Mouse (Mus musculus) heart, embryonic 15.5 days (tissue): ENCODE results near the gene Scn8a. TPM values are rescaled to one million over a fixed set of nuclear protein-coding genes. Genes with fewer than 3 reads are reported as not detected.

Experiments used
- ATAC-seq: fragments of 200-750 bp; cut with Nextera tagmentation; replicated peaks from 2 replicates; pipeline ENCODE4 v1.8.0; 2017; ENCODE audit warnings: low read depth, moderate TSS enrichment; ENCODE audit not compliant: insufficient number of reproducible peaks, insufficient read depth, low FRiP score
- H3K27ac ChIP-seq: fragments of 300-500 bp; sonication (generic); 2 replicates; pipeline ENCODE4 v1.5.1; 2015; ENCODE audit warnings: mild to moderate bottlenecking, inconsistent platforms
- H3K27me3 ChIP-seq: fragments of 300-500 bp; sonication (generic); 2 replicates; pipeline ENCODE4 v1.6.1; 2015; ENCODE audit warnings: inconsistent platforms
- H3K36me3 ChIP-seq: fragments of 300-500 bp; sonication (generic); 2 replicates; pipeline ENCODE4 v1.6.1; 2015; ENCODE audit warnings: mild to moderate bottlenecking, inconsistent platforms
- H3K4me1 ChIP-seq: fragments of 300-500 bp; sonication (generic); replicated peaks from 2 replicates; pipeline ENCODE4 v1.6.1; 2015; ENCODE audit warnings: inconsistent platforms
- H3K4me2 ChIP-seq: fragments of 300-500 bp; sonication (generic); 2 replicates; pipeline ENCODE4 v1.6.1; 2015; ENCODE audit warnings: inconsistent platforms, mild to moderate bottlenecking, moderate library complexity
- H3K4me3 ChIP-seq: fragments of 300-500 bp; sonication (generic); 2 replicates; pipeline ENCODE4 v1.5.1; 2015; ENCODE audit warnings: mild to moderate bottlenecking, inconsistent platforms
- H3K9ac ChIP-seq: fragments of 300-500 bp; sonication (generic); 2 replicates; pipeline ENCODE4 v1.6.1; 2015; ENCODE audit warnings: mild to moderate bottlenecking, inconsistent platforms
- H3K9me3 ChIP-seq: fragments of 300-500 bp; sonication (generic); replicated peaks from 2 replicates; pipeline ENCODE4 v1.6.1; 2016; ENCODE audit warnings: inconsistent platforms
- WGBS: fragments of 180-500 bp; shearing (Covaris S2); methylation state at CpG from one replicate; pipeline ENCODE4 v1.1.7; 2015; ENCODE audit warnings: mixed read lengths; 5-methylcytosine and 5-hydroxymethylcytosine counted together
- polyA plus RNA-seq: library from polyadenylated mRNA; unstranded; fragments of >200 nt; fragmentation: Nextera tagmentation; extraction: Ambion mirVana; gene quantifications from 2 replicates; pipeline ENCODE4 v1.2.1, GENCODE M21; 2015

The Scn8a gene
- polyA plus RNA-seq, 1 experiment from 2014 or later = 0.28 TPM

DNA sequence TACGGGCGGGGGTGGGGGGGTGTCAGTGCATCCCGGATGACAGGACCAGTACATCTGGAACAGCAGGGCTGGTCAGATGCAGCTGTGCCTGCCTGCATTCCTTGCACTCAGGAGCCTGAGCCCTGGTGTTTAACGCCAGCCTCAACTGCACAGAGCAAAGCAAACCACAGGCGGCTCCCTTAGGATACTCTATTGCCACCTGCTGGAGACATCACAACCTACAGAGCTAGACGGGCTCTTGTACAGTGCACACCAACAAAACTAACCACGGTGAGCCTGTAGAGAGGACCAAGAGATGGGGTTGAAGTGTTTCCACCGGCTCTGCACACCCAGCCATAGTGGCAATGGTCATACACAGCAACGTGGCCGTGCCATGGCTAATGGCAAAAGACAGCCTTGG, 186.6 kb downstream of the Scn8a start:
- peaks cover 15% of the 10 kb centered on the region for H3K4me1 ChIP-seq
- peaks cover 64% of the 10 kb centered on the region for H3K27me3 ChIP-seq

DNA sequence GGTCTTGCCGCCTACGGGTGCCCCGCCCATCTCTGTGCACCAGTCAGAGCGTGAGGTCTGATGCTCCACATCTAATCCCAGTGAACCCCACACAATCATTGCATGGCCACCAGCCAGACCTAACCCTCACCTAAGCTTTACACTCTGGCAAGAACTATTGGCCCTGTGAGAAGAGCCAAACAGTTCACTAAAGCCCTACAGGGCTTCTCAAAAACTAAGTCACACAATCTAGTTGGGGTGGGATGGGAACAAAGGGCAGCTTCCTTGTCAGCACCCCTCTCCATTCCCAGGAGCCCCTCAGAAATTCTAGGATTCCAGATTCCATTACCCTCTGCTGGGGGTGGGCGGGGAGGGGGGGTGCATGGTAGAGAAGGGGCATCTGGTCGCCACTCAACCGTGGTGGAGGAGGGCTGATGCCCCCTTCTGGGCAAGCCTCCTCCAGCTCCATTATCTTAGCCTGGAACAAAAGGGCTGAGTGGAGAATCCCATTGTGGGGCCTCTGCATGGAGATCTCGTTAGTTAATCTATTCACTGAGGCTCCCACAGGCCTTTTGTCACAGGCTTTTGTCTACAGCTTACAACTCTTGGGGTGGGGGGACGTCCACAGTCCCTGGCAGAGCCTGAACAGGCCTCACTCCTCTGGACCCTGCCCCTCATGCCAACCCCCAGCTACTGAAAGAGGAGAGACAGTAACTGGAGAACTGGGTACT, 190.1 kb downstream of the Scn8a start:
- Histone ChIP-seq H3K27ac (no peak overlapping the region), H3K9ac (no peak overlapping the region), H3K27me3 (peaks cover 29% of the 10 kb centered on the region), H3K4me2 (no peak overlapping the region), H3K4me3 (no peak overlapping the region), H3K36me3 (no peaks in the 10 kb centered on the region), H3K4me1 (no peaks in the 10 kb centered on the region), H3K9me3 (no peaks in the 10 kb centered on the region)
- ATAC-seq = no peak
- WGBS = 53% methylated on average over 9 of the region's 9 CpGs

More for the DNA sequence above, 186.6 kb downstream of the Scn8a start:
- Histone ChIP-seq H3K4me2 (no peak overlapping the region), H3K4me3 (no peak overlapping the region), H3K27ac (no peak overlapping the region), H3K9me3 (no peaks in the 10 kb centered on the region), H3K9ac (no peak overlapping the region), H3K36me3 (no peaks in the 10 kb centered on the region)
- 43% methylated on average over 10 of the region's 10 CpGs for WGBS
- 0 out of 2 replicates have a peak, but pooled peaks have one; percentile 32 for ATAC-seq

DNA sequence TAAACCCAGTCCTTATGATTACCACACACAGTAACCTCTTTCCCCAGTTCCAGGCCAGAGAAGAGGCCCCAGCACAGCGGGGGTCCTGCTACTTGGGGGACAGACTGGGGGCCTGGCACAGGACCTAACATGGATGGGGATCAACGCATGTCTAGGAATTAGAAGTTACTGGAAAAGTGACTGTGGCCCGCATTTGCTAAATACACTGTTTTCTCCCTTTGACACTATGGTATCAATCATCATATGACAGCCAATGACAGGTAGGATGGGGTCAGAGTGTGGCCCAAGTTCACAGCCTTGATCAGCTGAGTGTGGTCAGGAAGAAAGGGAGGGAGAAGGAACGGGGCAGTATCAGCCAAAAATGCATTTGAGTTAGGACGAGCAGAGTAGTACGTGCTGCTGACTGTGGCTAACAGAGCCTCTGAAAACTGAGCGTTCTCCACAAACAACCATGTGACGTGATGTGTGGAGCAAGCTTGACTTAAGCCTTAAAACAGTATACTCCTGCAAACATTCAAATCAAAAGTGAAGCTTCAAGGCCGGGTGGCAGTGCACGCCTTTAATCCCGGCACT, 190.7 kb downstream of the Scn8a start:
- no peaks in the 10 kb centered on the region for H3K9me3 ChIP-seq
- 77% methylated on average over 11 of the region's 11 CpGs for WGBS
- H3K4me1 ChIP-seq = peaks cover 6% of the 10 kb centered on the region
- no peak overlapping the region for H3K27ac ChIP-seq
- H3K27me3 ChIP-seq = peaks cover 22% of the 10 kb centered on the region
- no peak overlapping the region for H3K4me3 ChIP-seq
- H3K9ac ChIP-seq = no peak overlapping the region
- no peaks in the 10 kb centered on the region for H3K36me3 ChIP-seq
- H3K4me2 ChIP-seq = no peak overlapping the region
- no peak for ATAC-seq

DNA sequence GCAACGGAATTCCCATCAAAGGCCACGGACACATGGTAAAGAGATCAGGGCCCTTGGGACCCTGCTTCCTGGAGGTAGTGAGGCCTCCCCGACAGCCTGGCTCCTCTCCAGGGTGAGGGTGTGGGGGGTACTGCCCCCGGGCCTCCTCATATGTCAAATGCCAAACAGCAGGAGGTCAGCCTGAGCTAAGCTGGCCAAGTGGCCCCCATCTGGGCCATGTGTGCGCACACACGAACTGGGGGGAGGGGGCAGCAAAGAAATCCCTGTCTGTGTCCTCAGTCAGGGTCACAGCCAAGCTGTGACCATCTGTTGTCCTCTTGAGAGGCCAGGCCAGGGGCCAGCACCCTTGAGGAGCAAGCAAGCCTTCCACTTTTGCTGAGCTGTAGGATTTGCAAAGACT, 195.4 kb downstream of the Scn8a start:
- Histone ChIP-seq H3K27ac (no peak overlapping the region), H3K9me3 (no peaks in the 10 kb centered on the region), H3K4me3 (no peak overlapping the region), H3K36me3 (no peaks in the 10 kb centered on the region), H3K27me3 (peaks cover 6% of the 10 kb centered on the region; the same call in 1 of the 2 replicates), H3K4me1 (peaks cover 23% of the 10 kb centered on the region), H3K4me2 (no peak overlapping the region), H3K9ac (no peak overlapping the region)
- 39% methylated on average over 6 of the region's 6 CpGs for WGBS
- no peak for ATAC-seq

DNA sequence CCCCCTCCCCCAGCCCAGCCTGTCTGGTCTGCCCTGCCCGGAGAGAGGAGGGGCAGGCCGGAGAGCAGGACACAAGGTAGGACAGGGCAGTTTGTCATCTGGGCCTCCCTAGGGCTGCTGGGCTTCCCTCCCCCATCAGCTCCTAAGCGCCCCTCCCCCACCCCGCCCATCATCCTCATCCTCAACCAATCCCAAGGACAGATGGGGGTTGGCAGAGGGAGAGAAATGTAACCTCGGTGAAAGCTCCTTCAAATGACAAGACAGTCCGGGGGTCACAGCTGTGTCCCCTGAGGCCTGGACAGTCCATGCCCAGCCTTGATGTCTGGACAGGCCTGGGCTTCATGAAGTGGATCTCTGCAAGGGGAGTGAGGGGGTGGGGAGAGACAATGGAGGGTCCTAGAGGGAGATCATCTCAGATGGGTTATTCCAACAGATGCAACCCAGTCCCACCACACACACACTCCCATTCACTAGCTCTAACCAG, 196.7 kb downstream of the Scn8a start:
- peaks cover 30% of the 10 kb centered on the region for H3K4me1 ChIP-seq
- no peak overlapping the region for H3K27ac ChIP-seq
- H3K36me3 ChIP-seq = no peaks in the 10 kb centered on the region
- WGBS = 23% methylated on average over 6 of the region's 6 CpGs
- ATAC-seq = no peak
- H3K27me3 ChIP-seq = peaks cover 10% of the 10 kb centered on the region
- no peak overlapping the region for H3K9ac ChIP-seq
- H3K4me3 ChIP-seq = no peak overlapping the region
- no peak overlapping the region for H3K4me2 ChIP-seq
- H3K9me3 ChIP-seq = no peaks in the 10 kb centered on the region

DNA sequence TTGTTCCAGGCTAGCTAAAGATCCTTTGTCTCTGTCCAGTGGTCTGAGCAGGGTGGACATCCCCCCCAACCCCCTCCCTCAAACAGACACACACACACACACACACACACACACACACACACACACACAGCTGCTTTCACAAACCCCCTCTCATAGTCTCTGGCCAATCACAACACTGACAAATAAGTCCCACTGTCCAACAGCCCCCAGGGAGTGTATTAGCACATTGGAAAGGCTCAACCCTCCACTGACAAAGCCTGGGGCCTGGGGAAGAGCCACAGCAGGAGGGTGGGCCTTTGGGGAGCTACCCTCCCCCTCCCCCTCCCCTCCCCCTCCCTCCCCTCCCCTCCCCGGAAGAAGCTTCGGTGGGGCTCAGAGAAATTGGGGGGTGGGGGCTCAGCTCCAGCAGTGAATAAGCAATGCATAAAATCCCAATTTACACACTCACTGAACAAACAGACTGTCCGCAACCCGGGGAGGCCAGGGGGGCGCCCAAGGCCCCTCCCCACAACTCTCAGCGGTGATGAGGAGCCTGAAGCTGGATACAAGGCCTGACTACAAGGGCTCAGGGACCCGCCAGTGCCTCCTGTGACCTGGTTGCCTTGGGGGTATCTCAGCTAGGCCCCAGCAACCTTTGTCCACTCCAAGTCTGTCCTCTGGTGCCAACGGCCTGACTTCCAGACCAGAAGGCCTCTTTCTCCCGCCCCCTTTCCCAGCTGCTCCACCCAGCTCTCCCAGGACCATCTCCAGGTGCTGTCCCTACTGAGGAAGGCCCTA, 197.4 kb downstream of the Scn8a start:
- H3K4me1 ChIP-seq = peaks cover 33% of the 10 kb centered on the region
- WGBS = 57% methylated on average over 7 of the region's 9 CpGs
- H3K36me3 ChIP-seq = no peaks in the 10 kb centered on the region
- H3K4me2 ChIP-seq = no peak overlapping the region
- H3K27me3 ChIP-seq = peaks cover 14% of the 10 kb centered on the region
- H3K9me3 ChIP-seq = no peaks in the 10 kb centered on the region
- ATAC-seq = no peak
- H3K9ac ChIP-seq = no peak overlapping the region
- no peak overlapping the region for H3K4me3 ChIP-seq
- peak overlapping the region; percentile 15; the same call in 1 of the 2 replicates for H3K27ac ChIP-seq

DNA sequence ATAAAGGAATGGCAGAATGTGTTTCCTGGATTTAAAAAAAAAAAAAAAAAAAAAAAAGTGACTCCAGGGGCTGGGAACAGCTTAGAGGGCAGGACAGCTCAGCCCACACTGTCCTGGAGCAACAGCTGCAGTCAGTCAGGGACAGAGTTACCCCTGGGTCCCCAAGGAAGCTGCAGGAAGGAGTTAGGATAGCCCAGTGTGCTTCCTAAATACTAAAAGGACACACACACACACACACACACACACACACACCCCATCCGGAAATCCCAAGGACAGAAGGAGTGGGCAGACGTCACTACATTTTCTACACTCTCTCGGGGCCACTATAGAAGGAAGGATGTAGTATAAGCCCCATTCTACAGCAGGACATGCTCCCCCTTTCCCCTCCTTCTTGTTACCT, 198.4 kb downstream of the Scn8a start:
- Histone ChIP-seq H3K9me3 (no peaks in the 10 kb centered on the region), H3K4me2 (no peak overlapping the region), H3K27ac (peak overlapping the region; percentile 4; the same call in 1 of the 2 replicates), H3K27me3 (peaks cover 14% of the 10 kb centered on the region), H3K9ac (no peak overlapping the region), H3K4me1 (peaks cover 36% of the 10 kb centered on the region), H3K36me3 (no peaks in the 10 kb centered on the region), H3K4me3 (no peak overlapping the region)
- peak; percentile 28; the same call in 1 of the 2 replicates for ATAC-seq
- 35% methylated on average over 3 of the region's 3 CpGs for WGBS

DNA sequence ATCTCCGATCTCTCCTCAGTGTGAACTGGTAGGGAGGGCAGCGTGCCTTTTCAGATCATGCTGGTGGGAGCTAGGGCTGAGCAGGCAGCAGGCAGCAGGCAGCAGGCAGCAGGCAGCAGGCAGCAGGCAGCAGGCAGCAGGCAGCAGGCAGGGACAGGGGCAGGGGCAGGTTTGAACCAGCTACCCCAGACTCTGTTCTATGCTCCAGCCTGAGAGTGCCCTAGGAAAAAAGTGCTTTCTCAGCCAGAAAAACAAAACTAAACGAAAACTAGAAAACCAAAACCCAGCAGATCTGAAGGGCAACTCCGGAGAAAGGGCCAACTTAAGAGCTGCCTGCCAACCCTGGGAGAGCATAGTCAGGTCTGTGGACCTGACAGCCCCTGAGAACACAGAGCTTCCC, 199.0 kb downstream of the Scn8a start:
- Histone ChIP-seq H3K36me3 (no peaks in the 10 kb centered on the region), H3K4me3 (no peak overlapping the region), H3K27ac (0 out of 2 replicates have a peak overlapping the region, but pooled peaks have one; percentile 4), H3K4me1 (peaks cover 37% of the 10 kb centered on the region), H3K9me3 (no peaks in the 10 kb centered on the region), H3K9ac (no peak overlapping the region), H3K4me2 (no peak overlapping the region), H3K27me3 (peaks cover 14% of the 10 kb centered on the region)
- ATAC-seq = no peak
- 63% methylated on average over 4 of the region's 4 CpGs for WGBS

DNA sequence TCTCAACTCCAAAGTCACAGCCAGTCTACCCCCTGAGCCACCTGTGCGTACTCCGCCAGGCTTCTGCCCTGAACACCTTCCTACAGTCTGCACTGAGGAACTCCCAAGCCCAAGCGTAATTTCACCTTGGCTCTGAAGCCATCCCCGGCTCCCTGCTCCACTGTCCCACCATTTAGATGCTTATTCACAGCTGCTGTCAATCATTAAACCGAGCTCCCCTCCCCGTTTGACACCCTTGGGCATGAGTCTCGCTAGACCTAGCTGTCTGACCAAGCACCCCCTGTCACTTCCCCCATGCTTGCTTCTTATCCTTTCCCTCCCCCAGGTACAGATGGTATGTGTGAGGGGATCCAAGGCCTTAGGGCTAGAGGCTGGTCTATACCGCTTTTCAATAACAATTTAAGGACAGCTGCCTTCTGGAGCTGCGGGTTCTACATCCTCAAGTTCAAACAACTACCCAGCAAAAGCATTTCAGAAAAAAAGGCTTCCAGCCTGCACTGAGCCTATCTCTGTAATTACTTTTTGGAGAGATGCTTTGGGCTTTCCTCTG, 200.1 kb downstream of the Scn8a start:
- WGBS = 67% methylated on average over 9 of the region's 9 CpGs
- no peaks in the 10 kb centered on the region for H3K9me3 ChIP-seq
- no peak overlapping the region for H3K4me2 ChIP-seq
- no peak overlapping the region for H3K27ac ChIP-seq
- no peaks in the 10 kb centered on the region for H3K36me3 ChIP-seq
- ATAC-seq = no peak
- peaks cover 14% of the 10 kb centered on the region for H3K27me3 ChIP-seq
- H3K4me3 ChIP-seq = no peak overlapping the region
- H3K4me1 ChIP-seq = peaks cover 37% of the 10 kb centered on the region
- H3K9ac ChIP-seq = no peak overlapping the region

DNA sequence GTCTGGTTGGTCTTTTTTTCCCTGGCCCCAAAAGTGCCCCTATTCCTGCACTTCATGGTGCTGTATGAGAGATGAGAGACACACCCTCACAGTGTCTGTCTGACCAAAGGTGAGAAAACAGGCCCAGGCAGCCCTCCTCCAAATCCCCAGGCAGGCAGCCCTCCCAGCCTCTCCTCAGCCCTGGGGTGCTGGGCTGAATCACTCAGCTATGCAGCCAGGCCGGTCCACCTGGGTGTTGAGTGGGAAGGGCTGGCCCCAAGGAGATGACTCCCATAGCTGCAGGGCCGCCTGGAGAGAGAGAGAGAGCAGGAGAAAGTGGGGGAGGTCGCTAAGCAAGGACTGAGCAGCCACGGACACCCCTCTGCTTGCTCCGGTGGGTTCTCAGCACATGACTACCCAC, 201.1 kb downstream of the Scn8a start:
- Histone ChIP-seq H3K9ac (no peak overlapping the region), H3K4me1 (peaks cover 33% of the 10 kb centered on the region), H3K9me3 (no peaks in the 10 kb centered on the region), H3K27ac (no peak overlapping the region), H3K4me2 (no peak overlapping the region), H3K4me3 (no peak overlapping the region), H3K36me3 (no peaks in the 10 kb centered on the region), H3K27me3 (peaks cover 22% of the 10 kb centered on the region)
- no peak for ATAC-seq
- 34% methylated on average over 5 of the region's 5 CpGs for WGBS

DNA sequence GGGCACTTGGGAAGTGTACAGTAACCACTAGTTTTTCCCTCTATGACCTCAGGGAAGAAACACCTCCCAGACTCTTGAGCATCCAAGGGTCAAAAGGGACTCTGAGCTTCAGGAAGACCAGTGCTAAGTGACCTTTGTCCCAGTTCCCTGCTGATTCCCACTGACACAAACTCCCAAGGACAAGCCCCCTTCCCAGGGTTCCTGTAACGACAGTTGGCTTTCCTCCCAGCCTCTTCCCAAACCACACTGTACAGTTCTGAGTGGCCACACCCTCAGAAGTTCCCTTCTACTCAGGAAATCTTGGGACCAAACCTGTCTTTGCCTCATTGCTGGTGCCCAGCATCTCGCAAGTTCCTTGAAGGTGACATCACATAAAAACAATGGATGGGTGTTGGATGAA, 203.1 kb downstream of the Scn8a start:
- H3K9me3 ChIP-seq = no peaks in the 10 kb centered on the region
- H3K4me1 ChIP-seq = peaks cover 41% of the 10 kb centered on the region
- H3K9ac ChIP-seq = no peak overlapping the region
- H3K27me3 ChIP-seq = peaks cover 41% of the 10 kb centered on the region
- no peak overlapping the region for H3K4me2 ChIP-seq
- no peak overlapping the region for H3K4me3 ChIP-seq
- H3K27ac ChIP-seq = no peak overlapping the region
- no peaks in the 10 kb centered on the region for H3K36me3 ChIP-seq
- 51% methylated on average over 2 of the region's 2 CpGs for WGBS
- ATAC-seq = no peak
